Mouse (Mus musculus): Measurements from ENCODE around the gene Rab3ip.

Gene Rab3ip

DNA sequence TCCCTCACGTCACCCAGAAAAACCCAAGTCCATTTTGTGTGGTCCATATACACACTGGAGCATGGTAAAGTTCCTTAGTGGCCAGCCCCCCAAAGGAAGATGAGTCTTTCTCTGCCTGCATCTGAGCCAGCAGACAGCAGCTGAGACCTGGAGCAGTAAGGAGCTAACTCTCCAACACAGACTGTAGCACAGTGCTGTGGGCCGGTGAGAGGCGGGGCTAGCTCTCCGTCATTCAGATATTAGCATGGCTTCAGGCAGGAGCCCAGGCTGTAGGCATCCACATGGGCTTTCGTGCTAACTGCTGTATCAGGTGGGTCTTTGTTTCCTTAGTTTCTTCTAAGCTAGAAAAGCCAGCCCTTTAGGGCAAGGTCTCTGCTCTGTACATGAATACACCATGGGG is 60.0 kb downstream of the Rab3ip start:
- H3K4me1 ChIP-seq (replicated peaks; ENCODE audit: low read depth, low read length): peaks cover 9% of the 10 kb centered on the region
- H3K4me3 ChIP-seq (replicated peaks; ENCODE audit: low read length): no peak overlapping the region
- H3K36me3 ChIP-seq (ENCODE audit: insufficient read depth, low read length): no peaks in the 10 kb centered on the region
- H3K27me3 ChIP-seq (ENCODE audit: insufficient read depth, low read length): no peaks in the 10 kb centered on the region
- no peak for TF ChIP-seq CTCF (conservative IDR thresholded peaks at IDR 0.05; ENCODE audit: low read length)
- TF ChIP-seq POU5F1 (IDR thresholded peaks at IDR 0.05; ENCODE audit: borderline replicate concordance, low read length): no peak
- TF ChIP-seq NANOG (IDR thresholded peaks at IDR 0.05; ENCODE audit: borderline replicate concordance, low read length): no peak
- H3K9me3 ChIP-seq (ENCODE audit: low read length): no peaks in the 10 kb centered on the region

DNA sequence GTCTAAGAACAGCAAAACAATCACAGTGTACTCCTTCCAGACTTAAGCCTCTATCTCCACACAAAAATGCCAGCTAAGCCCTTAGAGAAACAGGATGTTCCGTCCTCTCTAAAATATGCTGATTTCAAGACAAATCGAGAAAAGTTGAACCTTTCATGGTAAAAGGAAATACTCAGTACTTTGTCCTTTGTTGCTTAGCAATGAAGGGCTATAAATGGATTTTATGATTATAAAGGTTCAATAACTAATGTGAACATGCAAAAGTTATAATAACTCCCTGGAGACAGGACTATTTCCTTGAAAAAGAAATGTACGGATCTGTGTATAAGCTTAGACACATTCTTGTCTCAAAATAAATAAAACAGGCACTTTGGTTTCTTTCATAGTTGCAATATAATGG is 66.0 kb downstream of the Rab3ip start:
- H3K27me3 ChIP-seq (ENCODE audit: insufficient read depth, low read length): no peaks in the 10 kb centered on the region
- H3K9me3 ChIP-seq (ENCODE audit: low read length): no peaks in the 10 kb centered on the region
- H3K36me3 ChIP-seq (ENCODE audit: insufficient read depth, low read length): no peaks in the 10 kb centered on the region
- no peak for TF ChIP-seq CTCF (conservative IDR thresholded peaks at IDR 0.05; ENCODE audit: low read length)
- no peak for TF ChIP-seq POU5F1 (IDR thresholded peaks at IDR 0.05; ENCODE audit: borderline replicate concordance, low read length)
- TF ChIP-seq NANOG (IDR thresholded peaks at IDR 0.05; ENCODE audit: borderline replicate concordance, low read length): no peak
- H3K4me1 ChIP-seq (replicated peaks; ENCODE audit: low read depth, low read length): no peaks in the 10 kb centered on the region
- no peak overlapping the region for H3K4me3 ChIP-seq (replicated peaks; ENCODE audit: low read length)

DNA sequence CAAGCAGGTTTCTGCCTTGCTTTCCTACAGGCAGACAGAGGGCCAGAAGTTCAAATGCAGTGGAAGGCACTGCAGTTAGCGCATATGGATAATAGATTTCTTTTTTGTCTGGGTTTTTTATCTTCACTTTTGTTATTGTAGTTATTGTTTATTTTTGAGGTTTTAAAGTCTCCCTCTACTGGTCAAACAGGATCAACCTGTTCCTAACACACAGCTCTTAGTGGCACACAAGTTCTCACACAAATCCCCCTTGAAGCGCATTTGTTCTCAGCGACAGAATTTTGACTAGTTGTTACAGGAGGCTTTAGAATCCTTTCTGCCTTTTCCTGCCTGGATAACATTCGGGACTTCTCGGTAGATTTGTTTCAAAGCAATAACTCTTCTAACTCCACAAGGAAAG is 67.0 kb downstream of the Rab3ip start:
- Histone ChIP-seq H3K27me3 (ENCODE audit: insufficient read depth, low read length) (no peaks in the 10 kb centered on the region), H3K9me3 (ENCODE audit: low read length) (no peaks in the 10 kb centered on the region), H3K36me3 (ENCODE audit: insufficient read depth, low read length) (no peaks in the 10 kb centered on the region), H3K4me1 (replicated peaks; ENCODE audit: low read depth, low read length) (no peaks in the 10 kb centered on the region), H3K4me3 (replicated peaks; ENCODE audit: low read length) (no peak overlapping the region)
- peak; percentile 7; the same call in 1 of the 2 replicates for TF ChIP-seq CTCF (conservative IDR thresholded peaks at IDR 0.05; ENCODE audit: low read length)
- no peak for TF ChIP-seq NANOG (IDR thresholded peaks at IDR 0.05; ENCODE audit: borderline replicate concordance, low read length)

DNA sequence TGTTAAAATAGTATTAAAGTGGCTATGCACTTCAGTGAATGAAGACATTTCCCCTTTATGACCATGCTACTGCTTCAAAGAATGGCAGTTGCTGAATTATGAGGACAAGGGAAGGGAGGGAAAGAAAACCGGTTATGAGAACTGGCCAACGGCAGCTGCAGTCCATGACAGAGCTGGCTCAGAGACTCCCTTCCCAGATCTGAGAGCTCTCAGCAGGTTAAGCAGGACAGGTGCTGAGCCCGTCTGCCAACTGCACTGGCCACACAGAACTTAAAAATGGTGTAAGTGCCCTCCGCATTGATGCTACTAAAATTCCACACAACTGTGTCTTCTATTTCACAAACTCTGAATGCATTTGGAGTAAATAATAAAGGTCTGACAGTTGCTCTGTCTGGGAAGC is 73.1 kb downstream of the Rab3ip start:
- no peak for TF ChIP-seq CTCF (conservative IDR thresholded peaks at IDR 0.05; ENCODE audit: low read length)
- TF ChIP-seq NANOG (IDR thresholded peaks at IDR 0.05; ENCODE audit: borderline replicate concordance, low read length): no peak
- no peak for TF ChIP-seq POU5F1 (IDR thresholded peaks at IDR 0.05; ENCODE audit: borderline replicate concordance, low read length)
- H3K9me3 ChIP-seq (ENCODE audit: low read length): no peaks in the 10 kb centered on the region
- peaks cover under 1% of the 10 kb centered on the region for H3K4me1 ChIP-seq (replicated peaks; ENCODE audit: low read depth, low read length)
- no peaks in the 10 kb centered on the region for H3K36me3 ChIP-seq (ENCODE audit: insufficient read depth, low read length)
- no peak overlapping the region for H3K4me3 ChIP-seq (replicated peaks; ENCODE audit: low read length)
- no peaks in the 10 kb centered on the region for H3K27me3 ChIP-seq (ENCODE audit: insufficient read depth, low read length)

DNA sequence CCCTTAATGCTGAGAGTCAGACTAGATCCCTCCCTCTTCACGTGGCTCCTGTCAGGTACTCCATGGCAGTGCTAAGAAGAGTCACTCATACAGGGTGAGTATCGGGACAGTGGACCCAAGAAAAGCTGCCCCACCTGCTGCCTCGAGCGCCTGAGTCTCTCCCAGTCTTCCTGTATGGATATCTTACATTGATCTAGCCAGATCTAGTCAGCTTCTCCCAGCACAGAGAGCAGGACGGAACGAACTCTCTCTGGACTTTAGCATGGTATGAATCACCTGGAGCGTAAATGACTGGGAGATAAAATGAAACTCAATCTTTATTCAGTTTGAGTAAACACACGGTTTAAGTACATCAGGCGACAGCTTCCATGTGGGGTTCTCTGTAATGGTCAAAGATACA is 76.1 kb downstream of the Rab3ip start:
- TF ChIP-seq NANOG (IDR thresholded peaks at IDR 0.05; ENCODE audit: borderline replicate concordance, low read length) (no peak), POU5F1 (IDR thresholded peaks at IDR 0.05; ENCODE audit: borderline replicate concordance, low read length) (no peak), CTCF (conservative IDR thresholded peaks at IDR 0.05; ENCODE audit: low read length) (no peak)
- no peaks in the 10 kb centered on the region for H3K27me3 ChIP-seq (ENCODE audit: insufficient read depth, low read length)
- 0 out of 2 replicates have a peak, but pooled peaks cover under 1% of the 10 kb centered on the region for H3K9me3 ChIP-seq (ENCODE audit: low read length)
- H3K36me3 ChIP-seq (ENCODE audit: insufficient read depth, low read length): no peaks in the 10 kb centered on the region
- H3K4me3 ChIP-seq (replicated peaks; ENCODE audit: low read length): no peak overlapping the region
- H3K4me1 ChIP-seq (replicated peaks; ENCODE audit: low read depth, low read length): peaks cover 21% of the 10 kb centered on the region

DNA sequence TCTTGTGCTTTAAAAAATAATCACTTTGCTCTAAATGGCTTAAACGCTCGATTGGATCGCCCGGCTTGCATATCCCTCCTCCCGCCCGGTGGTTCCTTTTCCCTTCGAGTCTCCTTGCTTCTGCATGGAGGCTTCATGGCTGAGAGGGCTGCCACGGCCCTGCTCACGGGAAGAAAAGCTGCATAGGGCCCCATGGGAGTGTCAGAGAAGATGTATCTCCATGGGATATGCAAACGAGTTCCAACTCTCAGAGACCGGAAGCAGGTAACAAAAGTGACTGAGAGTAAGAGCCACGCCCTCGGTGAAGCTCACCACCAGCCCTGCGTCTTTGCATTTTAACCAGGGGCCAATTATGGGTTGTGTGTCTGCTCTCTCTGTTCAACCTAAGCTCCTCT is 78.6 kb downstream of the Rab3ip start:
- H3K36me3 ChIP-seq (ENCODE audit: insufficient read depth, low read length): no peaks in the 10 kb centered on the region
- no peak for TF ChIP-seq CTCF (conservative IDR thresholded peaks at IDR 0.05; ENCODE audit: low read length)
- TF ChIP-seq NANOG (IDR thresholded peaks at IDR 0.05; ENCODE audit: borderline replicate concordance, low read length): no peak
- no peak for TF ChIP-seq POU5F1 (IDR thresholded peaks at IDR 0.05; ENCODE audit: borderline replicate concordance, low read length)
- H3K27me3 ChIP-seq (ENCODE audit: insufficient read depth, low read length): no peaks in the 10 kb centered on the region
- H3K4me1 ChIP-seq (replicated peaks; ENCODE audit: low read depth, low read length): peaks cover 21% of the 10 kb centered on the region
- 0 out of 2 replicates have a peak, but pooled peaks cover 5% of the 10 kb centered on the region for H3K9me3 ChIP-seq (ENCODE audit: low read length)
- peak overlapping the region; percentile 37; the same call in 1 of the 2 replicates for H3K4me3 ChIP-seq (replicated peaks; ENCODE audit: low read length)

DNA sequence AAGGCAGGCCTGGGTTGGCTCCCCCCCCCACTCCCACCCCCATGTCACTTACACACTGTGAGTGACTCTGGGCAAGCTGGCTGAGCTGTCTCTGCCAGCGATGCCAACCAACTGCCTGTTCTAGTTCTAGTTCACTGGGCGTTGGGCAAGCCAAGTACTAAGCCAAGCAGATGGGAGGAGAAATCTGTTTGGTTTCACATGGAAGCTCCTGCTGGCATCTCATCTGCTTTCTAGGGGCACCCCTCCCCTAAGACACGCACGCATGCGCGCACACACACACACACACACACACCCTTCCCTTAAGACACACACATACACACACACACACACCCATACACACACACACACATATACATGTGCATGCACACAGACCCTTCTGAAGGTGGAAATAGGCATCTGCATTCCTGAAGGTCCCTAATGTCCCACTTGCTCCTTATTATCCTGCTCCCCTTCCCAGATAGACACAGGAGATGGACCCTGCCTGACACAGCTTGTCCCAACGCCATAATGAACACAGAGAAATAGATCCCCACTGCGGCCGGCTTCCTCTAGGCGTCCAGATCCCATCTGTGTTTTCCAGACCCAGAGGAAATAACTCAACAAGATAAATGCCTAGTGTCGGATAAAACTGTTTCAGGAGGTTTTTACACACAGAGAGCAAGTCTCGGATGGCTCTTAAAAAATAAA is 79.1 kb downstream of the Rab3ip start:
- no peaks in the 10 kb centered on the region for H3K27me3 ChIP-seq (ENCODE audit: insufficient read depth, low read length)
- H3K4me1 ChIP-seq (replicated peaks; ENCODE audit: low read depth, low read length): peaks cover 21% of the 10 kb centered on the region
- peak overlapping the region; percentile 37; the same call in 1 of the 2 replicates for H3K4me3 ChIP-seq (replicated peaks; ENCODE audit: low read length)
- no peak for TF ChIP-seq POU5F1 (IDR thresholded peaks at IDR 0.05; ENCODE audit: borderline replicate concordance, low read length)
- no peak for TF ChIP-seq CTCF (conservative IDR thresholded peaks at IDR 0.05; ENCODE audit: low read length)
- no peak for TF ChIP-seq NANOG (IDR thresholded peaks at IDR 0.05; ENCODE audit: borderline replicate concordance, low read length)
- 0 out of 2 replicates have a peak, but pooled peaks cover 5% of the 10 kb centered on the region for H3K9me3 ChIP-seq (ENCODE audit: low read length)
- H3K36me3 ChIP-seq (ENCODE audit: insufficient read depth, low read length): no peaks in the 10 kb centered on the region

DNA sequence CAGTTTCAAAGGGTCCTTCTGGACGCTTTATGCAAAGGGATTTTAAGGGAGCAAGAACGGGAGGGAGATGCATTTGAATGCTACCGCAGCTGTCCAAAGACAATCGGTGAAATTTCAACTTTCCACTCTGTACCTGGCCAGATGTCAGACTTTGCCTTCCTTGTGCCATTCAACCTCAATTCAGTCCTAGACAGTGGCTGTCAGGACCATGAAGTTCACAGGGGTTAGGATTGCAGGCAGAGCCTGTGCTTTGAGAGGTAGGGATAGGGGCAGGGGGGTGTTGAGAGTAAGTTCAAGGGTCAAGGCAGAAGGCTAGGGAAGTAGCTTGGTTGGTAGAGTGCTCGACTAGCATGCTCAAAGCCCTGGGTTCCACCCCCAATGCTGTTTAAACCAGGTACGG is 79.8 kb downstream of the Rab3ip start:
- Histone ChIP-seq H3K4me1 (replicated peaks; ENCODE audit: low read depth, low read length) (peaks cover 21% of the 10 kb centered on the region), H3K4me3 (replicated peaks; ENCODE audit: low read length) (no peak overlapping the region), H3K9me3 (ENCODE audit: low read length) (0 out of 2 replicates have a peak, but pooled peaks cover 5% of the 10 kb centered on the region), H3K36me3 (ENCODE audit: insufficient read depth, low read length) (no peaks in the 10 kb centered on the region), H3K27me3 (ENCODE audit: insufficient read depth, low read length) (no peaks in the 10 kb centered on the region)
- TF ChIP-seq NANOG (IDR thresholded peaks at IDR 0.05; ENCODE audit: borderline replicate concordance, low read length) (no peak), POU5F1 (IDR thresholded peaks at IDR 0.05; ENCODE audit: borderline replicate concordance, low read length) (no peak), CTCF (conservative IDR thresholded peaks at IDR 0.05; ENCODE audit: low read length) (no peak)
